ENCODE assay signal across 10 mouse cellular contexts in genomic region chr19:47387887-47388286, GRCm38 (mm10).
DNase-seq lines count a peak whose midpoint lies in the region; ATAC-seq lines count a peak whose summit lies in the region.
"Had no signal": no experiment of that assay in that cellular context is flagged by ENCODE, and none has a peak within 500 bp of the region (broad histone marks: within the 10 kb centered on the region; RNA-seq: fewer than 3 reads in every experiment).

No protein-coding gene starts in this region.

- no peaks in the 10 kb centered on the region for H3K4me1 ChIP-seq in midbrain, embryonic 12.5 days
- no peaks in the 10 kb centered on the region for H3K4me1 ChIP-seq in midbrain, embryonic 16.5 days (ENCODE audit: control insufficient read depth, insufficient read depth, low read length)
- H3K4me1 ChIP-seq in intestine, embryonic 14.5 days (replicated peaks; ENCODE audit: control insufficient read depth, insufficient read depth, low read length) = peaks cover 21% of the 10 kb centered on the region
- peaks cover 33% of the 10 kb centered on the region for H3K4me1 ChIP-seq in limb, embryonic 13.5 days
- peaks cover 13% of the 10 kb centered on the region for H3K4me1 ChIP-seq in stomach, embryonic 16.5 days (ENCODE audit: control insufficient read depth, insufficient read depth, low read length)

- H3K4me2 ChIP-seq in midbrain, embryonic 12.5 days (replicated peaks) = no peak overlapping the region
- no peak overlapping the region for H3K4me2 ChIP-seq in midbrain, embryonic 16.5 days (ENCODE audit: low read length)
- no peak overlapping the region for H3K4me2 ChIP-seq in intestine, embryonic 14.5 days (ENCODE audit: low read length)
- H3K4me2 ChIP-seq in limb, embryonic 13.5 days (replicated peaks) = no peak overlapping the region
- no peak overlapping the region for H3K4me2 ChIP-seq in stomach, embryonic 16.5 days (ENCODE audit: low read depth, low read length)

- peak overlapping the region; percentile 20; the same call in 1 of the 2 replicates for H3K9ac ChIP-seq in midbrain, embryonic 12.5 days (replicated peaks)
- H3K9ac ChIP-seq in midbrain, embryonic 16.5 days (ENCODE audit: low read depth, low read length) = no peak overlapping the region
- H3K9ac ChIP-seq in intestine, embryonic 14.5 days (ENCODE audit: low read length) = no peak overlapping the region
- peak overlapping the region; percentile 5; the same call in 1 of the 2 replicates for H3K9ac ChIP-seq in limb, embryonic 13.5 days
- peak overlapping the region; percentile 45; the same call in 1 of the 2 replicates for H3K9ac ChIP-seq in stomach, embryonic 16.5 days (ENCODE audit: low read length)

- H3K4me3 ChIP-seq in midbrain, embryonic 12.5 days = no peak overlapping the region
- H3K4me3 ChIP-seq in midbrain, embryonic 16.5 days (ENCODE audit: low read depth, low read length) = no peak overlapping the region
- H3K4me3 ChIP-seq in intestine, embryonic 14.5 days (ENCODE audit: low read depth, low read length) = no peak overlapping the region
- no peak overlapping the region for H3K4me3 ChIP-seq in limb, embryonic 13.5 days
- H3K4me3 ChIP-seq in stomach, embryonic 16.5 days (replicated peaks; ENCODE audit: low read length) = no peak overlapping the region

- no peaks in the 10 kb centered on the region for H3K27me3 ChIP-seq in midbrain, embryonic 12.5 days
- no peaks in the 10 kb centered on the region for H3K27me3 ChIP-seq in midbrain, embryonic 16.5 days (ENCODE audit: control insufficient read depth, insufficient read depth, low read depth, low read length)
- H3K27me3 ChIP-seq in intestine, embryonic 14.5 days (replicated peaks; ENCODE audit: control insufficient read depth, insufficient read depth, low read length) = no peaks in the 10 kb centered on the region
- H3K27me3 ChIP-seq in limb, embryonic 13.5 days = no peaks in the 10 kb centered on the region
- H3K27me3 ChIP-seq in stomach, embryonic 16.5 days (ENCODE audit: control insufficient read depth, insufficient read depth, low read length) = no peaks in the 10 kb centered on the region

- no peaks in the 10 kb centered on the region for H3K36me3 ChIP-seq in midbrain, embryonic 12.5 days
- H3K36me3 ChIP-seq in midbrain, embryonic 16.5 days (ENCODE audit: control insufficient read depth, insufficient read depth, low read length) = no peaks in the 10 kb centered on the region
- H3K36me3 ChIP-seq in intestine, embryonic 14.5 days (ENCODE audit: control insufficient read depth, insufficient read depth, low read length) = no peaks in the 10 kb centered on the region
- H3K36me3 ChIP-seq in limb, embryonic 13.5 days = peaks cover 7% of the 10 kb centered on the region
- H3K36me3 ChIP-seq in stomach, embryonic 16.5 days (ENCODE audit: control insufficient read depth, insufficient read depth, low read length) = no peaks in the 10 kb centered on the region

- no peak for ATAC-seq in midbrain, embryonic 12.5 days (ENCODE audit: low FRiP score, low read depth)
- ATAC-seq in midbrain, embryonic 16.5 days = no peak
- no peak for ATAC-seq in intestine, embryonic 14.5 days (replicated peaks; ENCODE audit: low FRiP score, low TSS enrichment, low read depth)
- no peak for ATAC-seq in limb, embryonic 13.5 days (ENCODE audit: low FRiP score, low read depth)
- no peak for ATAC-seq in stomach, embryonic 16.5 days (ENCODE audit: insufficient read depth, low FRiP score)

- H3K9me3 ChIP-seq in midbrain, embryonic 12.5 days = no peaks in the 10 kb centered on the region
- no peaks in the 10 kb centered on the region for H3K9me3 ChIP-seq in midbrain, embryonic 16.5 days (replicated peaks; ENCODE audit: control insufficient read depth, low read length, poor library complexity, severe bottlenecking)
- no peaks in the 10 kb centered on the region for H3K9me3 ChIP-seq in intestine, embryonic 14.5 days (ENCODE audit: control insufficient read depth, low read length)
- H3K9me3 ChIP-seq in limb, embryonic 13.5 days = no peaks in the 10 kb centered on the region
- H3K9me3 ChIP-seq in stomach, embryonic 16.5 days (replicated peaks; ENCODE audit: control insufficient read depth, low read length) = no peaks in the 10 kb centered on the region

- no peak overlapping the region for H3K27ac ChIP-seq in midbrain, embryonic 12.5 days (replicated peaks)
- H3K27ac ChIP-seq in midbrain, embryonic 16.5 days (ENCODE audit: low read length) = no peak overlapping the region
- peak overlapping the region; percentile 60 for H3K27ac ChIP-seq in intestine, embryonic 14.5 days (ENCODE audit: low read depth)
- H3K27ac ChIP-seq in limb, embryonic 13.5 days = peak overlapping the region; percentile 1; the same call in 1 of the 2 replicates
- peak overlapping the region; percentile 79 for H3K27ac ChIP-seq in stomach, embryonic 16.5 days (ENCODE audit: low read length)

- WGBS in midbrain, embryonic 12.5 days = 80% methylated on average over 3 of the region's 3 CpGs
- 87% methylated on average over 3 of the region's 3 CpGs for WGBS in midbrain, embryonic 16.5 days
- WGBS in intestine, embryonic 14.5 days = 47% methylated on average over 3 of the region's 3 CpGs
- WGBS in limb, embryonic 13.5 days = 70% methylated on average over 3 of the region's 3 CpGs
- 48% methylated on average over 3 of the region's 3 CpGs for WGBS in stomach, embryonic 16.5 days

- no peak for DNase-seq in intestine, embryonic 14.5 days (ENCODE audit: low spot score)
- DNase-seq in embryo, embryonic 10.5 days (ENCODE audit: low spot score) = no peak
- no peak for DNase-seq in right cerebral cortex, postnatal 10 days (ENCODE audit: low spot score in 2 of 2)
- DNase-seq in cerebellum, adult 11 months = no peak
- DNase-seq: cerebellum, postnatal 25 days; layer of hippocampus, postnatal 36 days had no signal

Comparison
In these comparisons a context has a peak if more than half of its experiments do, and no peak if none do; other contexts are left out.
1. H3K9ac ChIP-seq: peak in midbrain, embryonic 12.5 days (single experiment), limb, embryonic 13.5 days (single experiment) and stomach, embryonic 16.5 days (single experiment); none in midbrain, embryonic 16.5 days (single experiment) and intestine, embryonic 14.5 days (single experiment).
2. H3K27ac ChIP-seq: peak in intestine, embryonic 14.5 days (single experiment), limb, embryonic 13.5 days (single experiment) and stomach, embryonic 16.5 days (single experiment); none in midbrain, embryonic 12.5 days (single experiment) and midbrain, embryonic 16.5 days (single experiment).